Mouse (Mus musculus): ENCODE results near the gene Ddrgk1. TPM values are rescaled to one million over a fixed set of nuclear protein-coding genes. Genes with fewer than 3 reads are reported as not detected.

The Ddrgk1 gene
- 146 TPM for polyA plus RNA-seq (2017; shearing (Covaris generic))

GRCm38 (mm10) chr2:130664102-130664701, at the start of gene Ddrgk1:
TSS of gene Ddrgk1 (minus strand) at chr2:130664659.

GRCm38 (mm10) chr2:130697153-130697810, 32.8 kb upstream of the Ddrgk1 start, which contains the start of gene Slc4a11:
TSS of gene Slc4a11 (minus strand) at chr2:130697519.

GRCm38 (mm10) chr2:130667559-130667958, 3.1 kb upstream of the Ddrgk1 start, which contains the start of gene Itpa:
TSS of gene Itpa (plus strand) at chr2:130667610.

GRCm38 (mm10) chr2:130642684-130643369, 21.6 kb downstream of the Ddrgk1 start, which contains the start of gene Lzts3:
TSS of gene Lzts3 (minus strand) at chr2:130642803.

GRCm38 (mm10) chr2:130629839-130630203, 34.6 kb downstream of the Ddrgk1 start, which contains the start of the genes Fastkd5 and Ubox5:
TSS of gene Fastkd5 (minus strand) at chr2:130630027.
TSS of gene Ubox5 (minus strand) at chr2:130630038.

Other genes starting within 250 kb of the Ddrgk1 start
- gene Vps16, start 240.3 kb downstream of the Ddrgk1 start, polyA plus RNA-seq (2017; shearing (Covaris generic)) = 253 TPM
- 23.2 TPM for gene Pced1a, start 240.0 kb downstream of the Ddrgk1 start, polyA plus RNA-seq (2017; shearing (Covaris generic))
- gene Ptpra, start 214.4 kb downstream of the Ddrgk1 start, polyA plus RNA-seq (2017; shearing (Covaris generic)) = 29.8 TPM
- 41.3 TPM for gene Mrps26, start 100.9 kb downstream of the Ddrgk1 start, polyA plus RNA-seq (2017; shearing (Covaris generic))
- gene Oxt, start 88.5 kb downstream of the Ddrgk1 start, polyA plus RNA-seq (2017; shearing (Covaris generic)) = not detected
- not detected for gene Avp, start 82.1 kb downstream of the Ddrgk1 start, polyA plus RNA-seq (2017; shearing (Covaris generic))
- 19.3 TPM for gene Fastkd5, start 34.6 kb downstream of the Ddrgk1 start, polyA plus RNA-seq (2017; shearing (Covaris generic))
- gene Ubox5, start 34.6 kb downstream of the Ddrgk1 start, polyA plus RNA-seq (2017; shearing (Covaris generic)) = 14.1 TPM
- 0.39 TPM for gene Lzts3, start 21.9 kb downstream of the Ddrgk1 start, polyA plus RNA-seq (2017; shearing (Covaris generic))
- 55.3 TPM for gene Itpa, start 3.0 kb upstream of the Ddrgk1 start, polyA plus RNA-seq (2017; shearing (Covaris generic))
- 0.24 TPM for gene Slc4a11, start 32.9 kb upstream of the Ddrgk1 start, polyA plus RNA-seq (2017; shearing (Covaris generic))
- gene 4930402H24Rik, start 241.7 kb upstream of the Ddrgk1 start, polyA plus RNA-seq (2017; shearing (Covaris generic)) = 11.6 TPM
- gene Atrn, start 241.8 kb upstream of the Ddrgk1 start, polyA plus RNA-seq (2017; shearing (Covaris generic)) = 3.1 TPM